Mouse (Mus musculus) limb, embryonic 14.5 days (tissue): ENCODE measurements at regions not wholly inside any gene's neighbourhood (a gene's known extent, or its start where the extent isn't known, plus 50 kb on each side); places are given as distances from the start of the nearest gene placed in this dataset.

ENCODE experiments used
- ATAC-seq: fragments of 200-750 bp; cut with Nextera tagmentation; 2 replicates; pipeline ENCODE4 v1.8.0; 2017; ENCODE audit warnings: low read depth, moderate number of reproducible peaks, moderate TSS enrichment; ENCODE audit not compliant: low FRiP score
- DNase-seq: peaks from one replicate; pipeline ENCODE4 v3.0.0-alpha.2; 2015; ENCODE audit warnings: low spot score
- H3K27ac ChIP-seq: fragments of 300-500 bp; sonication (generic); replicated peaks from 2 replicates; pipeline ENCODE4 v1.5.1; 2014; ENCODE audit warnings: low read depth, mild to moderate bottlenecking, low read length, moderate library complexity, mixed read lengths
- H3K27me3 ChIP-seq: fragments of 300-500 bp; sonication (generic); 2 replicates; pipeline ENCODE4 v1.6.1; 2014; ENCODE audit warnings: low read length, mixed read lengths; ENCODE audit not compliant: control insufficient read depth, insufficient read depth
- H3K36me3 ChIP-seq: fragments of 300-500 bp; sonication (generic); 2 replicates; pipeline ENCODE4 v1.6.1; 2014; ENCODE audit warnings: mild to moderate bottlenecking, low read length, moderate library complexity, mixed read lengths; ENCODE audit not compliant: control insufficient read depth, insufficient read depth
- H3K4me1 ChIP-seq: fragments of 300-500 bp; sonication (generic); 2 replicates; pipeline ENCODE4 v1.6.1; 2014; ENCODE audit warnings: antibody characterized with exemption, low read length, mixed read lengths; ENCODE audit not compliant: control insufficient read depth, insufficient read depth
- H3K4me2 ChIP-seq: fragments of 300-500 bp; sonication (generic); replicated peaks from 2 replicates; pipeline ENCODE4 v1.6.1; 2014; ENCODE audit warnings: low read depth, mild to moderate bottlenecking, low read length, moderate library complexity; ENCODE audit not compliant: severe bottlenecking
- H3K4me3 ChIP-seq: fragments of 300-500 bp; sonication (generic); replicated peaks from 2 replicates; pipeline ENCODE4 v1.5.1; 2014; ENCODE audit warnings: low read length
- H3K9ac ChIP-seq: fragments of 300-500 bp; sonication (generic); 2 replicates; pipeline ENCODE4 v1.6.1; 2014; ENCODE audit warnings: mild to moderate bottlenecking, low read depth, low read length, moderate library complexity; ENCODE audit not compliant: severe bottlenecking
- H3K9me3 ChIP-seq: fragments of 300-500 bp; sonication (generic); 2 replicates; pipeline ENCODE4 v1.6.1; 2016; ENCODE audit warnings: low read length; ENCODE audit not compliant: control insufficient read depth
- POLR2A ChIP-seq: fragments of 200-500 bp; IDR thresholded peaks from 2 replicates; pipeline ENCODE4 v1.8.0; 2012; ENCODE audit warnings: inconsistent platforms, mild to moderate bottlenecking, moderate library complexity, borderline replicate concordance; ENCODE audit not compliant: insufficient read depth, insufficient read length; ENCODE audit errors: extremely low read depth
- WGBS: fragments of 180-500 bp; shearing (Covaris S2); extraction: QIAGEN DNeasy Blood & Tissue Kit; methylation state at CpG from one replicate; pipeline ENCODE4 v1.1.7; 2014; 5-methylcytosine and 5-hydroxymethylcytosine counted together

DNA sequence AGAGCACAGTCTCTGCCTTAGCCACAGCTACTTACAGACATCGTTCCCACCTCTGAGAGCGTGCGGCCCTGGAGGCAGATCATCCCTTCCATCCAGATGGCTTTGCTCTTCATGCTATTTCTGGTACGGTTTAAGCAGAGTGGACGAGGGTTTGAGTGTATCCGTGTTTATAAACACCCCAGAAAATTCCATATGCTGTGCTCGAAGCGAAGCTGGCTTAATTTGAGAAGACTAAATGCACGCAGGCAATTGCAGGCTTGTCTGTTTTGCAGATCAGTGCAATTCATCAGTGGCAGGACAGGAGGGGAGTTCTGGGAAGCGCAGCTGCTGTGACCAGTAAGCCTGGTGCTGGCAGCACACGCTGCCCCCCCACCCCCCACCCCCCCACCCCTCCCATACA is 72.9 kb upstream of the Dhx15 start:
- H3K36me3 ChIP-seq = no peaks in the 10 kb centered on the region
- H3K9ac ChIP-seq = no peak overlapping the region
- DNase-seq (no peak), ATAC-seq (no peak)
- H3K27ac ChIP-seq = no peak overlapping the region
- WGBS = 76% methylated on average over 11 of the region's 11 CpGs
- no peaks in the 10 kb centered on the region; the same call in 1 of the 2 replicates for H3K9me3 ChIP-seq
- no peaks in the 10 kb centered on the region for H3K27me3 ChIP-seq
- H3K4me3 ChIP-seq = no peak overlapping the region
- no peaks in the 10 kb centered on the region for H3K4me1 ChIP-seq
- TF ChIP-seq POLR2A = no peak
- H3K4me2 ChIP-seq = no peak overlapping the region

DNA sequence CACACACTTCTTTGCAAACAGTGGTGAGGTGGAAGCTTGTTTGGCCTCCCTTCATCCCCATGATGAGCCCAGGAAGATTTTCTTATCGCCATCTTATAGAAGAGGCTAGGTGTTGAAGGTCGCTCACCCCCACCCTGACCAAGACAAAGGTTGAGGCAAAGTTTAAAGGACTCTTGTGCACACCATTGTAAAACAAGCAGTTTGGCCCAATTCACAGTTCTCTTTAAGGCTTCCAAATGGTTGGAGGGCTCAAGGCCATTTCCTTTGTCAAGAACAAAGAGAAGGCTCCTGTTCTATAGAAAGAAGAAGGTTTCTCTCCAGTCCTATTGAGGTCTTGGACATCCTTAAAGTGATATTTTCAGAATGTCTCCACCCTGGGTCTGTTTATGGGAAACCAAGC is 67.8 kb upstream of the Dhx15 start:
- Histone ChIP-seq H3K4me2 (no peak overlapping the region), H3K36me3 (no peaks in the 10 kb centered on the region), H3K9me3 (no peaks in the 10 kb centered on the region), H3K4me3 (no peak overlapping the region), H3K4me1 (no peaks in the 10 kb centered on the region; the same call in 1 of the 2 replicates), H3K9ac (no peak overlapping the region), H3K27ac (no peak overlapping the region), H3K27me3 (no peaks in the 10 kb centered on the region)
- no peak for DNase-seq
- no peak for TF ChIP-seq POLR2A
- 86% methylated on average over 2 of the region's 2 CpGs for WGBS
- ATAC-seq = no peak

DNA sequence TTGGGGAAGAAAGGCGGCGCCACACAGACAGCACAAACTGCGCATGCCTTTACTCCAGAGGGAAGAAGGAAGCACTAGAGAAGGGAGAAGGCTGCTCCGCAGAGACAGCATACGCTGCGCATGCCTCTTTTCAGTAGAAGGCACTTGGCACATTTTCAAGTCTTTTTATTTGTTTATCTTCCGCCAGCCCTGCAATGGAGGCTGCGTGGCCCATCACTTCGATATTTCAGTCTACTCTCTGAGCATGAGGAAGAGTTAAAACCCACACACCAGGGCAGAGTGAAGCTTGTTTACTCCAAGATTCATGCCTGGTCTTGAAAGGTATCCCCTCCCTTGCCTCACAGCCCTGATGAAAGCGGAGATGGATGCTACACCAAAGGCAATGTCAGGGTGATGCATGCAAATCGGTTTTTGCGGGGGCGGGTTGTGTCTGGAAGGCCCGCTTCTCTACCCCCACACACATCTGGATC is 64.3 kb upstream of the Dhx15 start:
- no peak for TF ChIP-seq POLR2A
- DNase-seq (peak; percentile 38), ATAC-seq (no peak)
- Histone ChIP-seq H3K27me3 (no peaks in the 10 kb centered on the region), H3K9ac (no peak overlapping the region), H3K4me2 (no peak overlapping the region), H3K9me3 (no peaks in the 10 kb centered on the region), H3K4me3 (no peak overlapping the region), H3K27ac (no peak overlapping the region), H3K36me3 (no peaks in the 10 kb centered on the region), H3K4me1 (no peaks in the 10 kb centered on the region; the same call in 1 of the 2 replicates)
- WGBS = 58% methylated on average over 14 of the region's 14 CpGs

DNA sequence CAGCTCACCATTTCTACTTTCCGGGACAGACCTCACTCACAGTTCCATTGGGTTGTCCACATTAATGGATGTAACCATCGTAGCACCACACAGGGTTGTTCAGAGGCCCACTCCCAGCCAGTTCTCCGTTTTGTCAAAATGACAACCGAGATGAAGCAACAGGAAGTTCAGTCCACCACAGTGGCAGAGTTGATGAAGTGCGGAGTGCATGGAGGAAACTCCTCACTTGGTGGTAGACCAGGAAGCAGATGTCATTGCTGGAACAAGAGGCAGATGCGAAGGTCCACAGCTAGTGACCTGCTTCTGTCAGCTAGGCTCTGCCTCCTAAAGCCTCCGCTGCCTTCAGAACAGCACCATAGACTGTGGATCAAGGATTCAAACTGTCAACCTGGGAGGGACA is 59.5 kb upstream of the Dhx15 start:
- no peak overlapping the region for H3K4me2 ChIP-seq
- no peaks in the 10 kb centered on the region for H3K9me3 ChIP-seq
- H3K4me3 ChIP-seq = no peak overlapping the region
- ATAC-seq = no peak
- no peak overlapping the region for H3K9ac ChIP-seq
- H3K27ac ChIP-seq = no peak overlapping the region
- no peaks in the 10 kb centered on the region for H3K27me3 ChIP-seq
- no peak for DNase-seq
- TF ChIP-seq POLR2A = no peak
- 78% methylated on average over 7 of the region's 7 CpGs for WGBS
- no peaks in the 10 kb centered on the region for H3K36me3 ChIP-seq
- H3K4me1 ChIP-seq = no peaks in the 10 kb centered on the region; the same call in 1 of the 2 replicates

DNA sequence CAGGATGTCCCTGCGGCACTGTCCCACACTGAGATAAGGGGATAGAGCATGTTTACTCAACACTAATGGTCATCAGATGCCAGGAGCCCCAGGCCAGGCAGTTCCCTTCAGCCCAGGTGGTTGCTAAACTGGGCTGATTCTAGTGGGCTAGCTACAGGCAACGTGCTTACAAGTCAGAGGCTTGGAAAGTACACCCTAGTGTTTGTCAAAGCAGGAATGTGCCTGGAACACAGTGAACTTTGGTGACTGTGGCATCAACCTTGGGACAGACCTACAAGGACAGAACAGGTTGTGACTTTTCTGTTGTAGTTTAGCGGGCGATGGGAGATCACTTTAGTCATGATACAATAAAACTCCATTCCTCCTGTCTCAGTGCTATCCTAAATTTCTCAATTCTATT is 53.6 kb upstream of the Dhx15 start:
- Histone ChIP-seq H3K4me1 (no peaks in the 10 kb centered on the region), H3K36me3 (no peaks in the 10 kb centered on the region), H3K9ac (no peak overlapping the region), H3K4me2 (no peak overlapping the region), H3K9me3 (no peaks in the 10 kb centered on the region), H3K4me3 (no peak overlapping the region), H3K27ac (no peak overlapping the region), H3K27me3 (no peaks in the 10 kb centered on the region)
- no peak for DNase-seq
- WGBS = 66% methylated on average over 4 of the region's 4 CpGs
- no peak for ATAC-seq
- no peak for TF ChIP-seq POLR2A

DNA sequence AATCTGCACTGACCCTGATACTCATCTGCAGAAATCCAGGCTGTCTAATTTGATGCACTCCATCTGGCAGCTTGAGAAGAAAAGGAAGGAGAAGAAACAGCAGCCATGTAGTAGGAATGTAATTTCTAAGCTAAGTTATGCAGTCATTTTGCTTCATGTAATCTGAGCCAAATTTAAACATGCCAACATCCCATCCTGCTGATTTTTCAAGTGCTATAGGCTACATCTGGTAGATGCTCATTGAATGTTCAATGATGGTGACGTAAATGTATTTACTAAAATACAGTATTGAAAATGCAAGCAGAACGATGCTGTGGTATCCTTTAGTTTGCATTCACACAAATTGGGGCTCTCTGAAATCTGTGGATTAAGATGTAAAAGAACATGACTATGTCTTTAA is 52.1 kb upstream of the Dhx15 start:
- DNase-seq = no peak

More for the DNA sequence above, 52.1 kb upstream of the Dhx15 start:
- no peak for ATAC-seq
- H3K4me2 ChIP-seq = no peak overlapping the region
- H3K27me3 ChIP-seq = no peaks in the 10 kb centered on the region
- peaks cover 8% of the 10 kb centered on the region; the same call in 1 of the 2 replicates for H3K4me1 ChIP-seq
- no peak overlapping the region for H3K4me3 ChIP-seq
- whole genome bisulfite sequencing = 91% methylated on average over 2 of the region's 2 CpGs
- no peak overlapping the region for H3K27ac ChIP-seq
- H3K9ac ChIP-seq = no peak overlapping the region
- no peaks in the 10 kb centered on the region for H3K36me3 ChIP-seq
- H3K9me3 ChIP-seq = no peaks in the 10 kb centered on the region
- no peak for TF ChIP-seq POLR2A
